Mouse (Mus musculus) bone marrow macrophage, adult 2 months (primary cell): ENCODE measurements at regions not wholly inside any gene's neighbourhood (a gene's known extent, or its start where the extent isn't known, plus 50 kb on each side); places are given as distances from the start of the nearest gene placed in this dataset.

Experiments used
- H3K27ac ChIP-seq: 2 replicates; pipeline ENCODE4 v1.5.1; 2012; ENCODE audit warnings: low read depth, low read length; ENCODE audit not compliant: insufficient read depth
- H3K4me1 ChIP-seq: 2 replicates; pipeline ENCODE4 v1.6.1; 2012; ENCODE audit warnings: low read length; ENCODE audit not compliant: control insufficient read depth, insufficient read depth
- H3K4me3 ChIP-seq: 2 replicates; pipeline ENCODE4 v1.5.1; 2012; ENCODE audit warnings: mild to moderate bottlenecking, low read length, moderate library complexity; ENCODE audit not compliant: insufficient read depth
- CTCF ChIP-seq: IDR thresholded peaks from 2 replicates; pipeline ENCODE4 v1.5.1; 2012; ENCODE audit warnings: low read depth, mild to moderate bottlenecking, low read length, moderate library complexity
- POLR2A ChIP-seq: IDR thresholded peaks from 2 replicates; pipeline ENCODE4 v1.6.1; 2012; ENCODE audit warnings: mild to moderate bottlenecking, low read depth, low read length, borderline replicate concordance

GRCm38 (mm10) chr8:115450789-115451188, 256.8 kb downstream of the Maf start:
- TF ChIP-seq POLR2A (no peak), CTCF (no peak)
- peaks cover 8% of the 10 kb centered on the region for H3K4me1 ChIP-seq
- no peak overlapping the region for H3K4me3 ChIP-seq

GRCm38 (mm10) chr8:115448367-115448766, 259.2 kb downstream of the Maf start:
- H3K27ac ChIP-seq = no peak overlapping the region
- H3K4me3 ChIP-seq = no peak overlapping the region
- TF ChIP-seq POLR2A (no peak), CTCF (no peak)
- H3K4me1 ChIP-seq = peaks cover 6% of the 10 kb centered on the region

More at GRCm38 (mm10) chr8:115450789-115451188, 256.8 kb downstream of the Maf start:
- no peak overlapping the region for H3K27ac ChIP-seq

GRCm38 (mm10) chr8:115444519-115444918, 263.1 kb downstream of the Maf start:
- Histone ChIP-seq H3K4me3 (no peak overlapping the region), H3K4me1 (no peaks in the 10 kb centered on the region), H3K27ac (no peak overlapping the region)
- TF ChIP-seq CTCF = no peak
- no peak for TF ChIP-seq POLR2A

- TF ChIP-seq POLR2A = no peak
- TF ChIP-seq CTCF = no peak
- Histone ChIP-seq H3K27ac (no peak overlapping the region), H3K4me3 (no peak overlapping the region), H3K4me1 (no peaks in the 10 kb centered on the region)
These were observed 265.5 kb downstream of the Maf start for GRCm38 (mm10) chr8:115441943-115442550.

GRCm38 (mm10) chr8:115441323-115441722, 266.3 kb downstream of the Maf start:
- Histone ChIP-seq H3K4me3 (no peak overlapping the region), H3K27ac (no peak overlapping the region), H3K4me1 (no peaks in the 10 kb centered on the region)
- TF ChIP-seq POLR2A (no peak), CTCF (no peak)

GRCm38 (mm10) chr8:115440151-115440550, 267.4 kb downstream of the Maf start:
- Histone ChIP-seq H3K4me3 (no peak overlapping the region), H3K27ac (no peak overlapping the region), H3K4me1 (0 out of 2 replicates have a peak, but pooled peaks cover 3% of the 10 kb centered on the region)
- TF ChIP-seq CTCF = no peak
- TF ChIP-seq POLR2A = no peak

GRCm38 (mm10) chr8:115439512-115439911, 268.1 kb downstream of the Maf start:
- H3K4me1 ChIP-seq = 0 out of 2 replicates have a peak, but pooled peaks cover 3% of the 10 kb centered on the region
- TF ChIP-seq POLR2A = no peak
- TF ChIP-seq CTCF = no peak
- no peak overlapping the region for H3K27ac ChIP-seq
- no peak overlapping the region for H3K4me3 ChIP-seq

GRCm38 (mm10) chr8:115437956-115438355, 269.6 kb downstream of the Maf start:
- Histone ChIP-seq H3K4me3 (no peak overlapping the region), H3K27ac (no peak overlapping the region), H3K4me1 (0 out of 2 replicates have a peak, but pooled peaks cover 3% of the 10 kb centered on the region)
- no peak for TF ChIP-seq CTCF
- no peak for TF ChIP-seq POLR2A

- Histone ChIP-seq H3K4me3 (no peak overlapping the region), H3K27ac (no peak overlapping the region), H3K4me1 (0 out of 2 replicates have a peak, but pooled peaks cover 3% of the 10 kb centered on the region)
- TF ChIP-seq POLR2A = no peak
- TF ChIP-seq CTCF = no peak
These were observed 271.3 kb downstream of the Maf start for GRCm38 (mm10) chr8:115436356-115436721.

- no peak for TF ChIP-seq CTCF
- TF ChIP-seq POLR2A = no peak
- Histone ChIP-seq H3K4me1 (0 out of 2 replicates have a peak, but pooled peaks cover 3% of the 10 kb centered on the region), H3K27ac (no peak overlapping the region), H3K4me3 (no peak overlapping the region)
These were observed 271.8 kb downstream of the Maf start for GRCm38 (mm10) chr8:115435720-115436355.
